Mouse (Mus musculus): ENCODE measurements around the gene Pacs2.

- TF ChIP-seq CTCF (IDR thresholded peaks at IDR 0.05; ENCODE audit: low read depth): no peak
- TF ChIP-seq EP300 (IDR thresholded peaks at IDR 0.05; ENCODE audit: low read depth): no peak
Measured at GRCm38 (mm10) chr12:113018763-113019162, 4.5 kb downstream of the Pacs2 start.

All from liver, postnatal 0 days (tissue).